Mouse (Mus musculus): Measurements from ENCODE around the gene Uncx.

GRCm38 (mm10) chr5:139528851-139529250 lies 14.4 kb upstream of the Uncx start:
- TF ChIP-seq CTCF (IDR thresholded peaks at IDR 0.05; ENCODE audit: insufficient read depth, low read length): no peak
- TF ChIP-seq POLR2A (IDR thresholded peaks at IDR 0.05; ENCODE audit: borderline replicate concordance, extremely low read depth, low read depth, low read length): no peak
